Mouse (Mus musculus): ENCODE measurements at regions not wholly inside any gene's neighbourhood (a gene's known extent, or its start where the extent isn't known, plus 50 kb on each side); places are given as distances from the start of the nearest gene placed in this dataset.

DNA sequence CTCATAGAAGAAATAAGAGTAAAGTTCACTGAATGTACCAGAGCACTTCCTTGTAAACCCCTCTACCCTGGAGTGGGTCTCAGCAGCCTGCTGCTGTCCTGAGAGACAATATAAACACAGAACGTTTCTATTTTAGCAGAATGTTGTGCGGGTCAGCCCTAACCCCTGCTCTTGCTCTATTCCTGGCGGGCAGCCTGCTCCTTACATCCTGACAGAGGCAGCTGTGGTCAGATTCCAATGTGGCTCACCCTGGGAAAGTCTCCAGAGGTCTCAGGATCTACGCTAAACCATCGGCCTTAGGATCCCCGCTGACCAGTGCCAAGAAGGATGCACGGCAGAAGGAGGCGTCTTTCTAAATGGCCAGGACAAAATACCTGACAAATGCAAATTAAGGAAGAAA lies 84.8 kb upstream of the Mgmt start:
- no peak overlapping the region for H3K9ac ChIP-seq
- no peak overlapping the region for H3K4me2 ChIP-seq (replicated peaks)
- WGBS: 71% methylated on average over 8 of the region's 8 CpGs
- no peaks in the 10 kb centered on the region for H3K27me3 ChIP-seq
- no peaks in the 10 kb centered on the region for H3K9me3 ChIP-seq
- no peak overlapping the region for H3K27ac ChIP-seq
- ATAC-seq (ENCODE audit: insufficient number of reproducible peaks, insufficient read depth, low FRiP score, low TSS enrichment): no peak
- H3K4me3 ChIP-seq: no peak overlapping the region
- no peaks in the 10 kb centered on the region for H3K36me3 ChIP-seq
- H3K4me1 ChIP-seq: no peaks in the 10 kb centered on the region

GRCm38 (mm10) chr7:136813691-136814325 lies 80.6 kb upstream of the Mgmt start:
- ATAC-seq (ENCODE audit: insufficient number of reproducible peaks, insufficient read depth, low FRiP score, low TSS enrichment): no peak
- H3K27me3 ChIP-seq: no peaks in the 10 kb centered on the region
- H3K4me2 ChIP-seq (replicated peaks): no peak overlapping the region
- no peak overlapping the region for H3K27ac ChIP-seq
- H3K9me3 ChIP-seq: no peaks in the 10 kb centered on the region
- 77% methylated on average over 9 of the region's 9 CpGs for WGBS
- no peak overlapping the region for H3K9ac ChIP-seq
- H3K36me3 ChIP-seq: no peaks in the 10 kb centered on the region
- no peaks in the 10 kb centered on the region for H3K4me1 ChIP-seq
- H3K4me3 ChIP-seq: no peak overlapping the region

DNA sequence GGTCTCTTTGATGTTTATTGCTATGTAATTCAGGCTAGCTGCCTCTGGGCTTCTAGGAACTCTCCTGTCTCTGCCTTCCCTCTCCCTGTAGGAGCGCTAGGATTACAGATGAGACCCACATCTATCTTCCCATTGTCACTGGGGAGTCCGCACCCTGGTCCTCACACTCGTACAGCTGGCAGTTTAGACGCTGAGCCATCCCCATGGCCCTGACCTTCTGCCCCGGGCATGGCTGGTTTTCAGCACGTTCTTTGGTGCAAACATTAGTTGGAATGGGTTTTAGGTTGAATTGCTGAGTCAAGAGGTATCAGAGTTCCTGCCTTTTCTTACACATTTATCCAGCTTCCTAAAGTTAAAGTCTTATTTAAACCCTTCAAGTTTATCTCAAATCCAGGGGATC lies 79.7 kb upstream of the Mgmt start:
- Histone ChIP-seq H3K9ac (no peak overlapping the region), H3K27me3 (no peaks in the 10 kb centered on the region), H3K9me3 (no peaks in the 10 kb centered on the region), H3K36me3 (no peaks in the 10 kb centered on the region), H3K4me3 (no peak overlapping the region), H3K4me2 (replicated peaks) (no peak overlapping the region), H3K4me1 (no peaks in the 10 kb centered on the region), H3K27ac (no peak overlapping the region)
- 74% methylated on average over 6 of the region's 6 CpGs for WGBS
- no peak for ATAC-seq (ENCODE audit: insufficient number of reproducible peaks, insufficient read depth, low FRiP score, low TSS enrichment)

- no peak overlapping the region; the same call in 1 of the 2 replicates for H3K9ac ChIP-seq
- H3K4me2 ChIP-seq (replicated peaks): no peak overlapping the region
- peaks cover 8% of the 10 kb centered on the region for H3K4me1 ChIP-seq
- no peak overlapping the region for H3K27ac ChIP-seq
- H3K27me3 ChIP-seq: no peaks in the 10 kb centered on the region; the same call in 1 of the 2 replicates
- H3K4me3 ChIP-seq: no peak overlapping the region
- no peaks in the 10 kb centered on the region for H3K9me3 ChIP-seq
- ATAC-seq (ENCODE audit: insufficient number of reproducible peaks, insufficient read depth, low FRiP score, low TSS enrichment): no peak
- no peaks in the 10 kb centered on the region for H3K36me3 ChIP-seq
- 52% methylated on average over 4 of the region's 4 CpGs for WGBS
These were observed 74.1 kb upstream of the Mgmt start for GRCm38 (mm10) chr7:136820291-136820690.

DNA sequence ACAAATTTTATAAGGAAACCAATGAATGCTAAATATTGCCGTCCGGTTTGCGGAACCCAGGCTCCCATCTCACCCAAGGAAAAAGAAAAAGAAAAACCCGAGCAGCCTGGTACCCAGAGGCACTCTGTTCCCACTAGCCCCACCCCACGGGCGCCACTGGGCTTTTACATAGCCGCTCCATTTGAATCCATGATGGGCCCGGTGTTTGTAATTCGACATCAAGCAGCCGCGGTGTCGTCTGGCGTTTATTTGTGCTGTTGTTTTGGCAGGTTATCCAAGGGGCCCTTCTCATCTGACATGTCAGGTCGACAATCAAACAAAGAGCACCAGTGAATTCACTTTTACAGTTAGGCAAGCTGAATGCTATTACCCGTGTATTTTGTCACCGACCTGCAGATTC lies 68.8 kb upstream of the Mgmt start:
- Histone ChIP-seq H3K4me1 (peaks cover 16% of the 10 kb centered on the region), H3K27ac (no peak overlapping the region), H3K9ac (no peak overlapping the region), H3K9me3 (no peaks in the 10 kb centered on the region), H3K4me3 (peak overlapping the region; percentile 25), H3K36me3 (no peaks in the 10 kb centered on the region), H3K27me3 (no peaks in the 10 kb centered on the region; the same call in 1 of the 2 replicates), H3K4me2 (replicated peaks) (peak overlapping the region; percentile 42)
- 20% methylated on average over 16 of the region's 16 CpGs for WGBS
- no peak for ATAC-seq (ENCODE audit: insufficient number of reproducible peaks, insufficient read depth, low FRiP score, low TSS enrichment)

- no peak overlapping the region for H3K4me2 ChIP-seq (replicated peaks)
- H3K27ac ChIP-seq: no peak overlapping the region
- WGBS: 76% methylated on average over 1 of the region's 1 CpGs
- peaks cover 10% of the 10 kb centered on the region; the same call in 1 of the 2 replicates for H3K4me1 ChIP-seq
- no peak for ATAC-seq (ENCODE audit: insufficient number of reproducible peaks, insufficient read depth, low FRiP score, low TSS enrichment)
- no peak overlapping the region for H3K9ac ChIP-seq
- H3K9me3 ChIP-seq: no peaks in the 10 kb centered on the region
- no peaks in the 10 kb centered on the region for H3K36me3 ChIP-seq
- H3K27me3 ChIP-seq: no peaks in the 10 kb centered on the region; the same call in 1 of the 2 replicates
- no peak overlapping the region for H3K4me3 ChIP-seq
These were observed 64.6 kb upstream of the Mgmt start for GRCm38 (mm10) chr7:136829621-136830313.

GRCm38 (mm10) chr7:136832419-136832818 lies 62.0 kb upstream of the Mgmt start:
- Histone ChIP-seq H3K4me2 (replicated peaks) (no peak overlapping the region), H3K9me3 (no peaks in the 10 kb centered on the region), H3K36me3 (no peaks in the 10 kb centered on the region), H3K27me3 (no peaks in the 10 kb centered on the region), H3K27ac (no peak overlapping the region), H3K9ac (no peak overlapping the region), H3K4me3 (no peak overlapping the region), H3K4me1 (no peaks in the 10 kb centered on the region)
- no peak for ATAC-seq (ENCODE audit: insufficient number of reproducible peaks, insufficient read depth, low FRiP score, low TSS enrichment)
- 66% methylated on average over 7 of the region's 7 CpGs for WGBS

- H3K27me3 ChIP-seq: no peaks in the 10 kb centered on the region
- no peaks in the 10 kb centered on the region for H3K9me3 ChIP-seq
- no peak for ATAC-seq (ENCODE audit: insufficient number of reproducible peaks, insufficient read depth, low FRiP score, low TSS enrichment)
- no peak overlapping the region for H3K9ac ChIP-seq
- WGBS: 60% methylated on average over 5 of the region's 5 CpGs
- H3K4me1 ChIP-seq: 0 out of 2 replicates have a peak, but pooled peaks cover 8% of the 10 kb centered on the region
- H3K27ac ChIP-seq: no peak overlapping the region
- no peak overlapping the region for H3K4me3 ChIP-seq
- no peaks in the 10 kb centered on the region for H3K36me3 ChIP-seq
- no peak overlapping the region for H3K4me2 ChIP-seq (replicated peaks)
These were observed 55.4 kb upstream of the Mgmt start for GRCm38 (mm10) chr7:136838971-136839370.

GRCm38 (mm10) chr7:136840224-136840623 lies 54.2 kb upstream of the Mgmt start:
- Histone ChIP-seq H3K4me1 (0 out of 2 replicates have a peak, but pooled peaks cover 8% of the 10 kb centered on the region), H3K9ac (no peak overlapping the region), H3K36me3 (no peaks in the 10 kb centered on the region), H3K9me3 (no peaks in the 10 kb centered on the region), H3K4me2 (replicated peaks) (no peak overlapping the region), H3K4me3 (no peak overlapping the region), H3K27me3 (no peaks in the 10 kb centered on the region), H3K27ac (no peak overlapping the region)
- no peak for ATAC-seq (ENCODE audit: insufficient number of reproducible peaks, insufficient read depth, low FRiP score, low TSS enrichment)
- WGBS: 60% methylated on average over 7 of the region's 7 CpGs

DNA sequence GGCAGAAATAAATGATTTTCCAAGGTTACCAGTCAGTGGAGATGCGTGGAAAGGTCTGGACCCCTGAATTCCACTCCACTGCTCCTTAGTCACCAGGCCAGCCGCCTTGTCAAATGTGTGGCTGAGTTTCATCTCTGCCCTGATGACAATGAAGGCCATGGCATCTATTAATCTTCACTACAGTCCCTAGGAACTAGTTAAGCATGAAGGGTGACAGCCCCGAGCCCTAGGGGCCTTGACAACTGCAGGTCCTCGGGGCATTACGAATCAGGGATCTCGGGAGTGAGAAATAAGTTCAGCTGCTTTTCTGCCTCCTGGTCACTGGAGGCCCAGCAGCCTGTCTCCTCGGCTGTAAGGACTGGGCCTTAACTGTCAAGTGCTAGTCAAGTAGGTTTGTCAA lies 51.7 kb upstream of the Mgmt start:
- WGBS: 73% methylated on average over 7 of the region's 7 CpGs
- Histone ChIP-seq H3K4me2 (replicated peaks) (no peak overlapping the region), H3K9ac (no peak overlapping the region), H3K9me3 (no peaks in the 10 kb centered on the region), H3K27me3 (no peaks in the 10 kb centered on the region), H3K4me3 (no peak overlapping the region), H3K4me1 (peaks cover 14% of the 10 kb centered on the region; the same call in 1 of the 2 replicates), H3K36me3 (no peaks in the 10 kb centered on the region), H3K27ac (no peak overlapping the region)
- ATAC-seq (ENCODE audit: insufficient number of reproducible peaks, insufficient read depth, low FRiP score, low TSS enrichment): no peak

DNA sequence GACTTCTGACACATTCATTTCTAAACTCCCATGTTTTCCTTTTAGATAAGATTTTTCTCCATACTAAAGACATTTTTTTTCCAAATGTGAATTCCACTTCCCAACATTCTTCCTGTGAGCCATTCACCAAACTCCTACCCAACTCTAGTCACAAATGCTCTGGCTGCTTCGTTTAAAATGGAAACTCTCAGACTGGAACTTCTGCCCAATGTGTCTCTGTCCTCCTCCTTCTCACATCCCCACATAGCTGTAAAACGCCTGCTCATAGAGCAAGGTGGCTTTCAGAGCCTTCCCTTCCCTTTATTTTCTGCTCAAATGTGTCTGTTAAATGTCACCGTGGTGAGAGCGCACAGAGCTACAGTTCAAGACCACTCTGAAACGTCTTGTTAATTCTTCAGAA lies 50.1 kb upstream of the Mgmt start:
- 36% methylated on average over 5 of the region's 5 CpGs for WGBS
- H3K4me3 ChIP-seq: no peak overlapping the region
- no peak overlapping the region for H3K4me2 ChIP-seq (replicated peaks)
- no peak overlapping the region for H3K9ac ChIP-seq
- no peak for ATAC-seq (ENCODE audit: insufficient number of reproducible peaks, insufficient read depth, low FRiP score, low TSS enrichment)
- H3K36me3 ChIP-seq: no peaks in the 10 kb centered on the region
- no peak overlapping the region for H3K27ac ChIP-seq
- H3K4me1 ChIP-seq: peaks cover 11% of the 10 kb centered on the region; the same call in 1 of the 2 replicates
- H3K27me3 ChIP-seq: no peaks in the 10 kb centered on the region
- no peaks in the 10 kb centered on the region for H3K9me3 ChIP-seq
